Mouse (Mus musculus) adrenal gland (tissue): ENCODE data around the gene Krt1.

Experiments
- intact Hi-C: fragments of 180-260 bp; cut with DNase I; formaldehyde crosslinking; loops from one replicate; pipeline ENCODE4 v1.15.1; 2025
- microRNA-seq, 2 experiments: library from miRNA; unstranded; fragments of <30 nt; microRNA quantifications; one replicate each; pipeline ENCODE4; 2019

Gene Krt1

DNA sequence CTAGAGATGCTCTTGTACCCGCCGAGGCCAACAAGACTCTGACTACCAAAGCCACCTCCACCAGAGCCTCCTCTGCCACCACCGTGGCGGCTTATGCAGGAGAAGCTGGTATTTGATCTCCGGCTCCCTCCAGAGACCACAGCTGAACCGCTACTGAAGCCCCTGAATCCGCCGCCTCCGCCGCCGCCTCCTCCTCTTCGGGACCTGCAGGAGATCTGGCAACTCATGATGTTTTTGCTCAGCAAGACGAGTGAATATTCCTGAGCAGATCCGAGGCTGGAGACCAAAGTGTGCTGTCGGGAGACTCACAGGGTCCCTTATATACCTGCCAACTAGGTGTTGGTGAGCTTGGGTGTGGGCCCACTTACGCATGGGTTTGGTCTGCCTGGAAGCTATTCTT, 32.7 kb downstream of the Krt1 start, which contains the start of gene Krt2:
TSS of gene Krt2 (minus strand) at position 295 of the 400 bp plus-strand sequence.
- intact Hi-C loops = no loop called here

DNA sequence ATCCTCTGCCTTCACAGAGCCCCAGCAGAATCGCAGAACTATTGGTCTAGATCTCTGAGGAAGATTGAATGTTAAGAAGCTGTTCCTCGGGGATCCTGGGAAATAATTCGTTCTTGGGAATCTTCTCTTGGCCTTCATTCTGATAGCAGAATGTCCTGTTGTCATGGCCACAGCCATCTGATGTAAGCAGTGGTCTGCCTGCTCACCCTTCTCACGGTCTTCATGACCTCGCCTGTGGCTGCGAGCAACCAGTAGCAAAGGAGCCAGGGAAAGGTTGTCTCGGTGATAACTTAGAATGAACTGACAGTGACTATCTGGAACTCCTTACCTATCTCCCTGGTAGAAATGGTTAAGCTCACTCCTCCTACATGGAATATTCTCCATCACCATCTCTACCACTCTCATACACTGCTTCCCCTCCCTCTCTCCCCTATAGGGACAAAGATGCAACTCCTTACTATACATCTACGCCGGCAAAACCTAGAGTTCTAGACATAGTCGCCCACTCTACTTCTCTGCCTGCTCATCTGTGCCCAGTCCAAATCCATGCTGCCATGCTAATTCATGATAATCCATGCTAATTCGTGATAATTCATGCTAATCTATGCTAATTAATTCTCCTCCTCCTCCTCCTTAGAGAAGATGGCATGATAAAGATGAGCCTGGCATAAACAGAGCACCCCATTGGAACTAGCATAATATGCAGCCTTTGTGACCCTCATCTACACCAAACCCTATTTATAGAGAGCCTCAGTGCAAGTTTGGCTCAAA, 47.4 kb downstream of the Krt1 start:
- intact Hi-C loops = no loop called here

DNA sequence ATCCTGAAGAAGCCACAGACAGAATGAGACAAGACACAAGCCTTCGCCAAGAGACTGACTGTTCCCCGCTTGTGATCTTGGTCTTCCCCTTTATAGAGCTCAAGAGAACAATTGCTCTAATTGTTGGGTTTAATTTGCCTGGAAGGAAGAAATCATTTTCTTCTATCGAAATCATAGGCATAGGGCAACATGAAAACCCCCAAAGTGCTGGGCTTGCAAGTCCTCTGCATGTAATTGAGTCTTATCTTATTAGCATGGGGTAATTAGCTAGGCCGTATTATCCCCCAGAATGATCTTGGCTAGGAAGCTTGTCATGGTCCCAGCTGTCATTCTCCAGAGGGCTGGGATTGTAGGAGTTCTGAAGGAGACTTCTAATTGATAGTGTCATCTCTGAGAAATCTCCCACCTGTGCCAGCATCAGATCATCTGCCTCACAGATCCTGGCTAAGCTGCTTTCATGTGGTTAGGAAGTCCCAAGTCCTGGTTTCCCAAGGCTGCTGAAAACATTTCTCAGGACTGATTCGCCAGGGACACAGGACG, 48.2 kb downstream of the Krt1 start, which contains the start of gene Krt73:
TSS of gene Krt73 (minus strand) at position 51 of the 540 bp plus-strand sequence.
- intact Hi-C loops = no loop called here

Small RNAs within 50 kb of the gene (microRNA-seq; reads per million reads assigned to microRNA genes)
- gene Gm44356 = 0 reads per million in 2 experiments
